Mouse (Mus musculus) CH12F3 (cell line): ENCODE measurements around the gene Mtcp1.

Experiments used
- in situ Hi-C: fragments of 300-500 bp; cut with MboI; formaldehyde crosslinking; loops from 2 replicates; pipeline ENCODE4 v1.14.3; 2020; ENCODE audit warnings: low sequenced_read_pairs

The Mtcp1 gene

DNA sequence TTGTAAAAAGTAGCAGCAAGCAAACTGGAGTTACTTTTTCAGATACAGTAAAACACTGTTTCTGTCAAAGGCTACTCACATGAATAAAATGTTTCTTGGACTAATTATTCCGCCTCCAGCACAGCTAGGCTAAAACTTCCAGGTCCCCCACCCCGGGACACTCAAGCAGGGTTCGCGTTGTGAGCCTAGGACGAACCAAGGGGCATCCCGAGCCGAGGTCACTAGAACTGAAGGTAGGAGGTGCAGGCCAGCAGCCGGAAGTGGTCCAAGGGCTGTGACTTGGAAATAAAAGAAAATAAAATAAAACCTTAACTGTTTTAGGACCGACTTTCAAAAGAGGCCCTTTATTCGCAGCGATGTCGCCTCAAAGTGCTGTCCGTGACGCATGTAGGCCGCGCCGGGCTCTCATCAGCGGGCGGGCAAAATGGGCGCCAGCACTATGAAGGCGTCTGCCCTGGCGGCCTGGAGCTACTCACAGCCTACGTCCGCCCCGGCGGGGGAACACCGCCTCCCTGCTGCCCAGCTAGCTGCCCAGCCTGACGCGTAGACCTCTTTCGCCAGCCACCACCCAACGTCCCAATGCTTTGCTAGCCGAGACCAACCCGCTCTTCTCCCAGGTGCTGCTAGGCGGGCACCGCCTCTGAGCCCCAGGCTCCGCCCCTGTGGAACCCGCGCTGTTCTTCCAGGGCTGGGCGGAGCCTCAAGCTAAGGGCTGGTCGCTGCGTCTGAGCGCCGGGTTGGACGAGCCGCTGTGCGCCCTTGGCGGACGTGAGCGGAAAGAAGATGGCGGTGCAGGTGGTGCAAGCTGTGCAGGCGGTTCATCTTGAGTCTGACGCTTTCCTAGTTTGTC, at the start of gene Mtcp1, which contains the start of the genes Cmc4 and Brcc3:
Gene Mtcp1 (minus strand): TSS at position 653 of the 850 bp plus-strand sequence.
Gene Cmc4 (minus strand): TSS at position 649 of the 850 bp plus-strand sequence.
Gene Brcc3 (plus strand): TSS at position 693 of the 850 bp plus-strand sequence.
- in situ Hi-C loops = no loop called here

DNA sequence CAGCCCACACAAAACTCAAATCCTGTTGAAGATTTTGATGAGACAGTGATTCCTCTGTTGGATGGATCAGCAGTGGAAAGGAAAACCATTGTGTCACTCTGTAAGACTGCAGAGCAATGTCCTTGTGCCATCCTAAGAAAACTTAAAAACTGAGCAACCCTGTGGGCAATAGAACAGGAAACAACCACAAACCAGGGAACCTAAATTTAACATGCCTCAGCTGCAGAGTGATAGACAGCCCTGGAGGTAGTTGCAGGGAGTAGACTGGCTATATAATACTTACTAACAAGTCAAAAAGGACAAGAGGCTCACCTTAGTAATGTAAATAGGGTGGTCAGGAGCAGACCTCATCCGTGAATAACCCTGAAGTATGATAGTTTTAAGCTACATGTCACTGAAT, 38.2 kb upstream of the Mtcp1 start:
- in situ Hi-C loops = no loop called here

DNA sequence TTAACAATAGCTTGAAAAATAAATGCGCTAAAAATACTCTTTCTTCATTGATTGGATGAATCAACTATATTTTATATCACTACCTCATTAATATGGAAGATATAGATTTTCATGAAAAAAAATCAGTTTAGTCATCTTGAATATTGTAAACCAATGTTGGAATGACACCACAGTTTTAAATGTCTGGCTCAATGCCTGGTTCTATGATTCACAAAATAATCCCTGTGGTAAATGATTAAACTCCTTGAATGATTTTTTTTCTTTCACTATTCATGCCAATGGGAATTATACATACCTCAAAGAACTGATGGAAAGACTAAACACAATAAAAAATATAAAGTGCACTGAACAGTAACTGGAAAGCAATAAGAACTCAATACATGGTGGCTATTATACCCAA, 6.7 kb downstream of the Mtcp1 start:
- in situ Hi-C loops = no loop called here

DNA sequence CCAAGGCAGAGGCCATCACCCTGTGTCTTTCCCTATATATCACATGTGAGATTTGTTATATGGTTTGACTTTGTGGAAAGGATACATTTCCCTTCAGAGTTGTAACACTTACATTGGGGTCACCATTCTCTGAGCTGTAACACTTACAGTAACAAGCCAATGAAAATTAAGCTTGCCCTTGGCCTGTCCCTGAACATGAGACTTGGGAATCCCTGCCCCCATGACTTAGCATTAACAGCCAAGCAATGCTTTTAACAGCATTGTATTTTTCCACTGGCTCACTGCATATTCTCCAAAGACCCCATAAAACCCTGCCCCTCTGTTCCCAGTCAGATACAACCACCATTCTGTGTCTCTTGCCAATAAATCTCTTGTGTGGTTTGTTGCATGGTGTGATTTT, 13.0 kb downstream of the Mtcp1 start:
- in situ Hi-C loops = no loop called here

DNA sequence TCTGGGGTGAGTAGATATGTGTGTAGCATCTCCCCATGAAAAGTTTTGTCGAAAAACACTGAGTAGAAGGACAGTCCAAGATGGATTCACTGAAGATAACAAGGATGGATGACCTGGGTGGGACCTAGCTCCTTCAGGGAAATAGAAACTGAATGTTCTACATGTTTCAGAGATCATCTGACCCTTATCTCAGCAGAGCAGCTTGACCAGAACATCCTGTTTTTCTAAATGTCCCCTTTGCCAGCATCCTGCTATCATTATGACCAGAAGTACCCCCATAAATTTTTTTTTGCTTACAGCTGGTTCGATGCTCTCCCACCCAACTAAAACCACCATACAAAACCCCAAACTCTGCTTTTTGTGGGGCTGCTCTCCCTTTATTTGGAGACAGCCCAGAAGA, 13.7 kb downstream of the Mtcp1 start:
- in situ Hi-C loops = no loop called here

DNA sequence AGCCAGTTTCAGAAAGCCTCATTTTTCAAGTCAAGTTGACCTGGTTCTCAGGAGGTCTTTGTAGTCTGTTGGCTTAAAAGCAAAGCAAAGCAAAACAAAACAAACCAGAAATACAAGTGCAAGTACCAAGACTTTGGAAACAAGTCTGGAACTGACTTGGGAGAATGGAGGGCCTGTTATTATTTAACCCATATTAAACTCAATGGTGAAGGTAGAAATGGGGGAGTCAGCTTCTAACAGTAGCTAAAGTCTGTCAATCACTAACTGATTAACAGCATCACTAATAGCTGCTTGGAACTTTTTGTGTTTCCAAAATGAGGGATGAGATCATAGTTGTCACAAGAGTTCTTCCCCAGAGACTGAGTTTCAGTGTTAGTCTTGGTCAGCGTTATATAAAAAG, 16.9 kb downstream of the Mtcp1 start:
- in situ Hi-C loops = no loop called here

DNA sequence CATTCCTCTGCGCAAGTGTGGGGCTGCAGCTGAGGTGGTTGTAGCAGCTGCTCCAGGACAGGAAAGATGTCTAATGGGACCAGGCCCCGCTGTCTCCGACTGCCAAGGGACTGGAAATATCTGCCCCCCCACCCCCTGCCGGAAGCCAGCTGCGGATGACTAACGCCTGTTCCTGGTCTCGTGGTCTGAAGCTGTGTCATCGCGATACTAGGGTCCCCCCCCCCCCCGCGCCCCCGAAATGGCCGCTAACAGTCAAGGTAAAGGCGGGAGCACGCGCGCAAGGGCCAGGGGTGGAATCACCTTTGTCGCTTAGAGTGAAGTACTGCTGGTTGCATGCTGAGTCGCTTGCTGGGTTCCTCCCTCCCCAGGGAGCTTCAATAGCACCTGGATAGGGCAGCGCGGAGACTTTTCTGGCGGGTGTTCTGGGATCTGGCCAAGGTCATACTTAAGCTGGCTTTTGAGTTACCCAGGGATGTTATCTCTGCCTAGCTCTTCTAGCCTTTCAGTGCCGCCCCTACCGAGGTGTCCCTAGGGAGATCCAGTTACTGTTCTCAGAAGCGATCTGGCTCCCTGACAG, 34.1 kb downstream of the Mtcp1 start, which contains the start of the genes Fundc2 and F8:
Gene Fundc2 (plus strand): TSS at position 205 of the 577 bp plus-strand sequence.
Gene F8 (minus strand): TSS at position 421 of the 577 bp plus-strand sequence.
- in situ Hi-C loops = no loop called here

DNA sequence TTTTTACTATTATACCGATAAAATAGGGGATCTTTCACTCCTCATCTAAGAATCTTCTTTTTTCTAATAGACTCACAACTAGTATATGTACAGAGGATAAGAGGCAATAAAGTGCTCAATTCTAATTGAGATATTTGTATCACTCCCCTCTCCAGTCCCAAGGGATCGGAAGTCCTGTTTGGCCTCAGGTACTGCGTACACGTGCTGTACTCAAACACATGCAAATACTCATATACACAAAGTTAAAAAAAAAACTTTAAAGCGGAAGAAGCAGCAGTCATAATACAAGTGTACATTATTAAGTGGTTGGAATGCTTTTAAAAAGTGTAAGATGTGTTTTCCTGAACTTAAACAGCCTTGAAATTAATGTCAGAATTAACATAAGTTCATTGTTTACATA, 34.7 kb downstream of the Mtcp1 start:
- in situ Hi-C loops = no loop called here

DNA sequence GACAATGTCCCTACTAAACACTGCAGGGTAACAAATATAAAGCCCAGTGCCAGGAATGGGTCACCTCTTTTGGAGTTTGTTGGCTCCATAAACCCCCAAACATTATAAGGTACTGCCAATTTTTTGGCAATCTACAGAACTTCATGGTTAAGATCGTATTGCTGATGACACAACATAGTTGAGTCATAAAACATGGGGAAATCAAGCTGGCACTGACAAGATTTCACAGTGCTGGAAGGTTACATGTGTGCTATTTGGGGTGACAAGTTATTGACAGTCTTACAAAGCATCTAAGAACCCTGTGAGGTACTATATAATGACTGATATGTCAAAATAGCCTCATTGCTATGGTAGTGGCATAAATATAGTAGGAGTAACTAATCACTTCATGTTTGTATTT, 35.2 kb downstream of the Mtcp1 start:
- in situ Hi-C loops = no loop called here

DNA sequence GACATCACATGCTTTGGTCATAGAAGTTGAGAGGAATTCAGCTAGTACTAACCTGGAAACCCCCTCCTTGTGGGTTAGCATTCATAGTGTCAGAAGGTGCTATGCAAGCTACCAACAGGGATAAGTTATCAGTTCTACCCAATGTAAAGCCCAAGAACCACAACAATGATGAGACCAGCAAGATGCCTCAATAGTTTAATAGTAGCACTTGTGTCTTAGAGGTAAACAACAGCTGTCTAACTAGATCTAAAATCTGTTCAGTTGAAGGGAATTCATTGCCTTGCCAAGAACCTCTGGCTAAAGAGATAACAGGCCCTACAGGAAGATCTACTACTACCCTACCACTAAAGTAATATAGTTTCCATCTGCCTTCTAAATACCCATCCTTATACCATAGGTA, 39.6 kb downstream of the Mtcp1 start:
- in situ Hi-C loops = no loop called here

DNA sequence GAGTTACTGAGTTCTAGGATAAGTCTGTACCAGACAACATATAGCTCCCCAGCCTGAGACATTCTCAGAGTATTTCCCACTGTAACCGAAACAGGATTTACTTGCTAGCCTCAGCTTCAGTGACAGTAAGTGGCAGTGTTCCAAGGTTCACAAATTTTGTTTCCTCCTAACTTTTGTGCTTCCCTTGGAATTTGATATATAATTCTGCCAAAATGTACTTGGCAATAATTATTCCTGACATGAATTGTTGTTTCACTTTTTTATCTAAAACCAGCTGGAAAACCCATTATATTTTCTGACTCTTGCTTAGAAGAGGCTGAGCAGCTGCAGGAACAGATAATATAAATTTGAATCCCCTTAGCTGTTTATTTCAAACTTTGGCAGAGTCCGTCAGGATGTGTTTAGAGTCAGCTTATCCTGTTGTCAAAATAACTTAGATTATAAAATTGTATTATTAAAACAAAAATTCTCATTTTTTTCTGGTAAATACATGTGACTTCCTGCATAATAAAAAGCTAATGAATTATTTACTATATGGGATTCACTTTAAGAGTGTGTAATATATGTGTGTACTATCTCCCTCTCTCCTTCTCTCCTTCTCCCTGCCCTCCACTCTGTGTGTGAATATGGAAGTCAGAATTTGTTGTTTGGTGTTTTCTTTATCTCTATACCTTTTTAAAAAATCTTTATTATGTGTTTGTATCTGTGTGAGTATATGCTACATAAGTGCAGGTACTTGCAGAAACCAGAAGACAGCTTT, 43.5 kb downstream of the Mtcp1 start:
- in situ Hi-C loops = no loop called here

DNA sequence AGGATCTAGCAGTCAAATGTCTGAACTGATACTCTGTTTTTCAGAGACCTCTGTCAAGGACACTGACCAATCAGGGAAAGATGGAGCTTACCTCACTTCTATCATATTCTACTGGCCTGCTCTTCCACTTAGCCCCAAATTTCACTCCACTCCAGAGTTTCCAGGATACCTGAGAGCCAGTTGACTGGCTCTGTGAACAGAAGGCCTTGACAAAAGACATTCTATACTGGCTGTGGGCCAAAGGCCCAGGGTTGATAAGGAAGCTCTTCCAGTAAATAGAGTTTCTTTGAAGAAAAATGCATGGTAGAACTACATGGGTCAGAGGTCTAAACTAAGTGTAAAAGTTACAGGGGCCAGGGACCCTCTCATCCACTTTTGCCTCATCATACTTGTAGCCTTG, 46.2 kb downstream of the Mtcp1 start:
- in situ Hi-C loops = no loop called here
